Mouse (Mus musculus) bone marrow macrophage, adult 2 months (primary cell): Measurements from ENCODE around the gene Rtkn2.

Experiments
- CTCF ChIP-seq: IDR thresholded peaks from 2 replicates; pipeline ENCODE4 v1.5.1; 2012; ENCODE audit warnings: low read depth, mild to moderate bottlenecking, low read length, moderate library complexity
- POLR2A ChIP-seq: IDR thresholded peaks from 2 replicates; pipeline ENCODE4 v1.6.1; 2012; ENCODE audit warnings: mild to moderate bottlenecking, low read depth, low read length, borderline replicate concordance

DNA sequence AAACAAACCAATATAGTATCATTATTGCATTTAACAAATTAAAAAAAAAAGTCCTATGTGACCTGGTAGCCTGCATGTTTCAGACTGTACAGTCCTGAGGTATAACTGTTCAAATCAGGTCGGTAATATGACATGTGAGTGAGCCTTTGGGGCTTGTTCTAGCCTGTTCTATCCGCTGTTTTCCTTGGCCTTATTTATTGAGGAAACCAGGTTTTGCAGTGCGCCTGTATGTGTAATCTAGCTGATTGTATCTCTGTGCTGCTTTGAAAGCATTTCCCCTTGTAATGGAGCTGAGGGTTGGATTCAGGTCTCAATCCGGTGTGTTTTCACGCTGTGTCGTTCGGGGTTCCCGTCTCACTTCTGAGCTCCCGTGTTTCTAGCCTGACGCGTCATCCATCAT is 27.1 kb downstream of the Rtkn2 start:
- no peak for TF ChIP-seq CTCF
- no peak for TF ChIP-seq POLR2A
